Mouse (Mus musculus) heart, adult 9 months (tissue): ENCODE data around the gene Dop1a.
A peak's percentile ranks its signal among the peaks of the same experiment; 100 is the strongest.

Experiments
- DNase-seq, 2 experiments: peaks; one replicate each; pipeline ENCODE4 v3.0.0; 2022; ENCODE audit warnings: low spot score in 2 of 2

Gene Dop1a

DNA sequence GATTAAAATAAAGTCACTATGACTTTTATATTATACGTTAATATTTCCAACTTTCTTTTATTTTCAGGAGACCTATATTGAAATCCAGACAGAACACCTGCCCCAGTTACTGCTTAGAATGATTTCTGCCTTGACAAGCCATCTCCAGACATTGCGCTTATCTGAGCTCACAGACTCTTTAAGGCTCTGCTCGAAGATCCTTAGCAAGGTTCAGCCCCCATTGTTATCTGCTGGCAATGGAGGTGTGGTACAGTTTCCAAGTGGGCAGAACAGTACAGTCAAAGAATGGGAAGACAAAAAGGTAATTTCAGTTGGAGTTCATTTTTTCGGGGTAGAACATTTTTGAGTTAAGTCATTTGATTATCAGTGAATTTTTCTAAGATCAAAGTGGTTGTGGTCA, 40.5 kb downstream of the Dop1a start:
- DNase-seq, result no peak

DNA sequence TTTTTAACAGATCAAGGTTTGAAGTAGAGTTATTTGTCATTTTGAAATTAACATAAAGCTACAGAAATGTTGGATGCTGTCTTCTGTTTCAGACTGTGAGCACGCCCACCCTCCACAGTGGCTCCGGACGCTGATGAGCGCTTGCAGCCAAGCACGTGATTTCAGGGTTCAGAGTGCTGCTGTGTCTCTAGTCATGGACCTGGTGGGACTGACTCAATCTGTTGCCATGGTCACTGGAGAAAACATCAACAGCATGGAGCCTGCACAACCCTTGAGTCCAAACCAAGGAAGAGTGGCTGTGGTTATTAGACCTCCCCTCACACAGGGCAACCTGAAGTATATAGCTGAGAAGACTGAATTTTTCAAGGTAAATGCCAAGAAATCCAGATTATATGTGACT, 46.8 kb downstream of the Dop1a start:
- peak; percentile 10 to 12 for DNase-seq

DNA sequence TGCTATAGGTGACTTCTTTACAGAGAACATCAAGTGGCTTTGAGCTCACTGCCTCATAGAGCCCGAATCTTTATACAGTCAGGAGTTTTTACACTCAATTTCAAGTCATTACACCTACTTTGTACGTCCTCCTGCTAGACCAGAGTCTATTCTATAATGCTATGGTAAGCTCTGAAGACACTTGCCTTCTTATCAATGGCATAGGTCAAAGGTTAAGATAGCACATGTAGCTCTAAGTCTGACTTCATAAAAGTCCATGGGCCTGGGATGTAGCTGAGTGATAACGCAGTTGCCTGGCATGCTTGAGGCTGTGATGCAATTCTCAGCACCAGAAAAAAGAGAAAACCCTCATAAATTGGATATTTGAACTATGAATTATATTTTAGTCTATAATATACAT, 47.4 kb downstream of the Dop1a start:
- peak in 1 of 2 experiments; percentile 8 for DNase-seq

DNA sequence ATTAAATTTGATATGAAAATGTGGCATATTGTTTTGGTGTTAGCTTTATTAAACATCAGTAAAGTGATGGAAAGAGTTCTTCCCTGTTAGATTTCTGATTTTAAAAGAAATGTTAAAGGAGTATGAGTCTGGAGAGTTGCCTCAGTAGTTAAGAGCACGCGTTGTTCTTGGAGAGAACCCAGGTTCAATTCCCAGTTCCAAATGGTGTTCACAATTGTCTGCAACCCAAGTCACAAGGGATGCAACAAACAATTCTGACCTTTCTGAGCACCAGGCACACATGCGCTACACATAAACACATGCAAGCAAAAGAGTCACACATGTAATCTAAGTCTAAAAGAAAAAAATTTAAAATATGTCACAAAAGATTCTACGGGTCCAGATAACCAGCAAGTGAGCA, 47.8 kb downstream of the Dop1a start:
- DNase-seq, result peak; percentile 6 to 23

DNA sequence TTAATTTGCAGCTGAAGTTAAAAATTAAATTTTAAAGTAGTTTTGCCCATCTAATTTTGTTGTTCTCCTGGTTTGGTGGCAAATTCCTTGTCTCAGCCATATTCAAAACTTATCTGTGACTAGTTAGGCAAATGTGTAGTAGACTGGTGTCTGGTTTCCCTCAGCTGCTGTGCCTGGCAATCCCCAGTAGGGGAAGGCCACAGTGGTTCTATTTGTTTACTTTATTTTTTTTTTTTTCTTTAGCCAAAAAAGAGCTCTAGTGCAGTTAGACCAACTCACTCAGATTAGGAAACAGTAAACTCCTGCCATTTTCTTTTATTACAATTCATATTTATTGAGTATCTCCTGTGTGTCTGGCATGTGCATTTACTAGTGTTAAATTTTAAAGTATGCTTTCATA, 55.4 kb downstream of the Dop1a start:
- no peak for DNase-seq

DNA sequence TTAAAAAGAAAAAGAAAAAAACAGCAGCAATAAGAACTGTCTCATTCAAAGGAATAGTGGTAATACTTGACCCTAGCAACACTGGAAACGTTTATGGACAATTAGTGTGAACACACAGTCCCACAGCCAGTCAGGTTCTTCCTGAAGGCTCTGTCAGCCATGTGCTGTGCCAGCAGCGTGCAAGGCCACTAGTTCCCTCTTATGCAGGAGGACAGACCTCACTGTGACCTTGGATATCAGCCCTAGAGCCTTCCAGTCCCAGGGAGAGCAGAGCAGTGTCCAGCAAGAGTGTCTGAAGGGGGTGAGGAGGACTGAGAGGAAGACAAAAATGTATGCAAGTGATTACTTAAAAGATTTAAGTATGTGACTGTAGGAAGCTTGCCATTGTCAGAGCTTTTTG, 58.6 kb downstream of the Dop1a start:
- peak in 1 of 2 experiments; percentile 7 for DNase-seq

DNA sequence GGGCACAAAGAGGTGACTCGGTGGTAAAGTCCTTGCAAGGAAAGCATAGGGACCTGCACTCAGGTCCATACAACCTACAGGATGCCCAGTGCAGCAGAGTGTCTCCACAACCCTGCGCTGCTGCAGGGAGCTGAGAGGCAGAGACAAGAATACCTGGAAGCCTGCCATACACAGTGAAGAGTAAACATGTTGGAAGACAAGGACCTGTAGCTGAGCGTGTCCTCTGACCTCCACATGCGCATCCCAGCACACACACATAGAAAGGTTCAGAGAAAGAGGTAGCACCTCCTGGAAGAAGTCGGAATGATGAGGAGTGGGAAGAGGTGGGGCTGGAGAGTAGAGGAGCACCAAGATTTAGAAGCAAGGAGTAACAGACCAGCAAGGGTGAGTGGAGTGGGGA, 67.1 kb downstream of the Dop1a start:
- DNase-seq, result no peak

DNA sequence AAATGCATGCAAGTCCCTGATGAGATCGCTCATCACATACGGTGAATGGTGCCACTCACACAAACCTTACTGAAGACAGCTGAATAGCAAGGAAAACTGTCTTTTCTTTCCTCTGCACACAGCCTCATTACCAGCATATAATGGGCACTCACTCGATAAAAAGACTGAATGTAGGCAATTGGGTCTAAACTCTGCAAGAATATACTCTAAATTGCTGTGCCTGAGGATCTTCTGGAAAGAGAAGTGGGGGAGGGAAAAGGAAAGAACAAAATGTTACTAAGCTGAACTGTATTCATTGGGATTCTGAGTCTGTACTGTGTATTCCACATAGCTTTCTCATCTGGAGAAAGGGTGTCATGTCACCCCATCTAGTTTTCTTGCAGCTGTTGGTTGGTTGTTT, 76.5 kb downstream of the Dop1a start:
- no peak for DNase-seq

DNA sequence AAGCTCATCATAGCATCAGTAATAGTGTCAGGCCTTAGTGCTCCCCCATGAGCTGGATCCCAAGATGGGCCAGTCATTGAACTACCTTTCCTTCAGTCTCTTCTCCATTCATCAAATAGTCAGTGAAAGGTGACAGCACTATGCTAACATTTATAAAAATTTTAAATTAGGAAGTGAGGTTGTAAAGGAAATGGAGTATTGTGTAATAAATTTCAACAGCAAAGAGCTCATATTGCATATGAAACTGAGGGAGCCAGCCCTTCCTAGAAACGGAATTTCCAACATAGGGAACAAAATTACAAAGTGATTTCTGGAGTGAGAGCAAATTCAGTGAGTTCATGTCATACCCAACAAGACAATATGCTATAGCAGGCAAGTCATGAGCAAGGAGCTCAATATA, 77.6 kb downstream of the Dop1a start:
- no peak for DNase-seq

DNA sequence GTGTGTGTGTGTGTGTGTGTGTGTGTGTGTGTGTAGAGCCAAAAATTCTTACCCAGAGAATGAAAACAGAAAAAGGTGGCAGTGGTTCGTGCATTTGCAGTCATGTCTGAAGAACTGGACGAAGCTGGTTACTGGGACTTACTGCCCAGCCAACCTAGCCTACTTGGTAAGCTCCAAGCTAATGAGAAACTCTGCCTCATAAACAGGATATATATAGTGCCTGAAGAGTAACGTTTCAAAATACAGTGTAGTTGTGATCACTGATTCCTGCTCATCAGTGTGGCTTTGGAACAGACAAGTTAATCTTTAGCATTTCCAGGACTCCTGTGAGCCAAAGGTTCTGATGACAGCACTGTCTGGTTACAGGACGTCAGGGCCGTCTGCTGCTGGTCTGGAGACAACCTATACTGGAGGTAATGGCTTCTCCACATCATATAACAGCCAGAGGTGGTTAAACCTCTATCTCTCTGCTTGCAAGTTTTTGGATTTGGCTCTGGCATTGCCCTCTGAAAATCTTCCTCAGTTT, 82.7 kb downstream of the Dop1a start:
- DNase-seq, result no peak

DNA sequence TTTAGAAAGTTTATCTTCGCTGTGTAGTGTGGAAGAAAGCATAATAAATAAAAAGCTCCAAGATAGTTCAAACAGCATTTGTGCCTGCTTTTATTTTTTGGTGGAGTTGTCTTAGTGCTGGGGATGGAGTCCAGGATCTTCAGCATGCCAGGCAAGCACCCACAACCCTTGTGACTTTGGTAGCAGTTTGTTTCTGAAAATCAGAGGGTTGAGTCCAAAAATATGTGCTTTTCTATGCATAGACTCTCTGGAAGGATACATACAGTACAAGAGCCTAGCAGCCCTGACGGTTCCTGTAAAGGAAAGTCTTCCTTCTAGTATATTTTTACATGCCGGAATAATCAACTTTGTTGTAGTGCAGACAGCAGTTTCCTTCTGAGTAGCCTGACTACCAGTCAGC, 83.8 kb downstream of the Dop1a start:
- DNase-seq, result no peak

DNA sequence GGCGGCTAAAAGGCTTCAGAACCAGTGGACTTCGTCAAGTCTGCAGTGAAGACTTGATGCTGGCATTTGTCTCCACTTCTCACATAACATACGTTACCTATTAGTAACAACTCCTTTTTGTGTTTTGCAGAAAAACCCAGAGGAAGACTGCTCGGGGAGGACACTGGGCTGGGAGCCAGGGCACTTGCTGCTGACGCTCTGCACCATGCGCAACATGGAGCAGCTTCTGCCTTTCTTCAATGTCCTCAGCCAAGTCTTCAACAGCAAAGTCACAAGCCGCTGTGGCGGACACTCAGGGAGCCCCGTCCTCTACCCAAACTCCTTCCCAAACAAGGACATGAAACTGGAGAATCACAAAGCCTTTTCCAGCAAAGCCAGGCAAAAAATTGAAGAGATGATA, 86.9 kb downstream of the Dop1a start:
- DNase-seq, result no peak

DNA sequence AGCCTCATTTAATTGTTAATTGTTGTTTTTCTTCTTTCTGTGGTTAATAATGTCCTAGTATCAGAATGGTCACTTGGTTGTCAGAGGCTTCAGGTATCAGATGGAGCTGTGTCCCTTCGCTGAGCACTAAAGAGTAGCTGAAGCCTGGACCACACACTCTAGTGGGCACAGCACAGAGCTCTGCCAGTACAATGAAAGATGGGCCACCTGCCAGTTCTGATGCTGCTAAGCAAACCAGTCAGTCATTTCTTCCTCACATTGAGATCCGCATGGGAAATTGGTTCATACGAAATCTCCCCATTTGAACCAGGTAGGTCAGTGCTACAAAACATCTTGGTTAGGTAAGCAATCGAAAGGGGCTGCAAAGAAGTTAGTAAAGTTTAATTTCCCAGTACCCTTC, 87.7 kb downstream of the Dop1a start:
- no peak for DNase-seq

DNA sequence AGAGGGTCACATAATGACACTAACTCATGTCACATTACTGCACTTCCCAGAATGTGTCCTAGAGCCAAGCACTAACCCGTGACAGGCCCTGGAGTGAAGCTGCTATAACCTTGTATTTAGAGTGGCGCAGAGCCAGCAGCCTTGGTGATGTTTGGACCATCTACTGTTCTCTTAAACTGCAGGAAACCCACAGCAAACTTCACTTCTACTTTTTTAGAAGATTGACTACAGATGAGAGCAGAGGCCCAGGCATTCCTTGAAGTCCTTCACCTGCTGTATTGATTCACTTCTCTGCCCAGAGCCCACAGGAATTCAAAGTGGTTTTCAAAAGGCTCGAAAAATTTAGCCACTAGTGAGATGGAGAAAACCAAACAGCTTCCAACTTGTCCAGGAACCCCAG, 93.6 kb downstream of the Dop1a start:
- DNase-seq, result no peak

DNA sequence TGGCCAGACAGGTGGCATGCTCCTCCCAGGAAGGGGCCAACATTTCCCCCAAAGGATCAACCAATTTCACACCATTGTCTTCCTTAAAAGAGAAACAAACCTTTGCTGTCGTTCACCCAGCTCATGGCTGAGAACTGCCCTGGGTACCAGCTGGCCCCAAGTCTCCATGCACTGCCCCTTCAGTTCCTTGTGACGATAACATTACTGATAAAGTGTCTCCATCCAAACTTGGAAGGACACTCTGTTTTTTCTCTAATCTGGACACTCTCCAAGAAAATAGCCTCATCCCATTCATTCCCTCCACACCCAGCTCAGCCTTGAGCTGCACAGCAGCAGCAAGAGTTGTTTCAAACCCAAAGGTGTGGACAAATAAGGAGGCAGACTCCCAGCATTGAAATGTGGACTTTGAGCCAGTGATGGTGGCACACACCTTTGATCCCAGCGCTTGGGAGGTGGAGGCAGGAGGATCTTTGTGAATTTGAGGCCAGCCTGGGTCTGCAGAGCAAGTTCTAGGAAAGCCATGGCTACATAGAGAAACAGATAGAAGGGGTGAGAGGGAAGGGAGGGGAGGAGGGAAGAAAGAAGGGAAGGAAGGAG, 102.5 kb downstream of the Dop1a start:
- DNase-seq, result no peak

DNA sequence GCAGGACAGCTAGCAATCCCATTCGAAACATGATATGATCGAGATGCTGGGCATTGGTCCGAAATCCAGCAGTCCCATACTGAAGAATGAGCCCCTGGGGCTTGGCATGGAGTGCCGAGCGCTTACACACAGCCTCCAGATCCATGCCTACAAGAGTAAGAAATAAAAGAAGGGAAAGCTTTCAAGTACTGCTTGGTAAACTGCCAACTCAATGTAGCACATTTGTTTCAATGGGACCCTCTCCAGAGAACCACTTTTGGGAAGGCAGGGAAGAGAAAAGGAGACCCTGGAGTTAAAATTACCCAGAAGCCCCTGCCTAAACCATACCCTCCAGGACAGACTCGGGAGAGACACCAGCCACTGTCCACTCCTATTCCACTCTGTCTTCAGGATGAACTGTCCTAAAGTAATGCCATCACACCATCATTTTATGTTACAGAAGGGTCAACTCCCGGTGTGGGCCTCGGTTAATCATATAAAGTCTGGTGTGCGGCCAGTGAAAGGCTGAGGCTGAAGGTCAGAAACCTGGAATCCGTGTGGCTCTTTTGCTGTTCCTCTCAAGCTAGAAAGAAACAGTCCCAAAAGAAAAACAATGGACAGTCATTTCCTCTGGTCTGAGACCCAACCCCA, 103.4 kb downstream of the Dop1a start:
- no peak for DNase-seq

DNA sequence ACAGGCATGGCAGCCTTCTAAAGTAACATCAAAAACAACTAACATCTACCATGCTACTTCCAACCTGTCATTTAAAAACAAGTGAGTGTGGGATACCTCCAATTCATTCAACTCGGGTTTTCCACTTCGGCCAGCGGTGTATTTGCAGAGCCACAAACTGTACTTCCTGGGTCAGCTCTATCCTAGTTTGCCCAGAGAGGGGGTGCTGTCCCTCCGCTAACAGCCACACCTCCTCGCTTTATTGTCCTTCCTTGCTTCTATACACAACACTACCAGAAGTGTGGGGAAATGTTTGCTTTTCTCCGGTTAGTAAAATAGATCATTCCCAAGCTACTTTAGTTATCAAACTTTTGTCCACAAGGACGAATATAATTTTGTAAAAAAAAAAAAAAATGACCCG, 104.0 kb downstream of the Dop1a start:
- no peak for DNase-seq

DNA sequence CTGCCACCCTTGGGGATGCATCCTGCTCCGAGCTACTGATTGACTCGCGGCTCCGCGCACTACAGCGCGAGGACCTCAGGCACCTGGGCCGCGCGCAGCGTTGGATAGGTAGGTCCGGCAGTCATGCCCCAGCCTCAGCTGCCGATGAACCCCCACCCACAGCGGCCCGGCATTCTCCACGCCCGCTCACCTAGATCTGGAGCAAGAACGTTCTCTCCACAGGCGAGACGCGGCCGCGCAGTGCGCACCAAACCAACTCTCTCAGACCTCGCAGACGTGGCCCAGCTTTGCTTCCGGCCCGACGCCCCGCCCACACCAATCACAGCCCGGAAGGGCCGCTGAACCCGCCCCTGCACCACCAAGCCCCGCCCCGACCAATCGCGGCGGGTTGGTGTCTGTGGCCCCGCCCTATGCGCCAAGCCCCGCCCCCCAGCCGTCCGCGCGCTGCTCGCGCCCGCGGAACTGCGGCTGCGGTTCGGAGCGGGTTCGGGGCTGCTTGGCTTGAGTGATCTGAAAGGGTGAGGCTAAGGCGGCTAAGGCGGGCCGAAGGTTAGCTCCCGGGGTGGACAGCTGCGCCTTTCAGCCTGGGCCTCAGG, 104.7 kb downstream of the Dop1a start, which contains the start of the genes Pgm3 and Rwdd2a:
Pgm3 (minus strand) TSS at position 303 of the 596 bp plus-strand sequence.
Rwdd2a (plus strand) TSS at position 452 of the 596 bp plus-strand sequence.
- peak; percentile 93 to 94 for DNase-seq

DNA sequence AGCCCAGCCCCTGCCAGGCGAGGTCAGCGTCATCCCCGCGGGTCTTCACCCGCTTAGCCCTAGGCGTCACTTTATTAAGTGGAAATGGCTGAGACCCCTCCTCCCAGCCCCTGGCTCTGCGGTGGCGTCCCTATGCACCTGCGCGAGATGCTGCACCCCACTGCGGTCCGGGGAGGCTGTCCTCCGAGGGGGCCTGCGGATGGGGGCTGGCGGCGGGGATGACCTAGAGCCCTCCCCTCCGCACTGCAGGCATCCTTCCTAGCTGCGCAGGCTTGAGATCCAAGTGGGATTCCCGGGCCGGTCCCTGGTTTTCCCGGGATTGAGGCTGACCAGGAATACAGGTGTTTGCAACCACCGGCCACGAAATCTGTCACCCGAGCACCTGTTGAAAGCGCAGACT, 105.2 kb downstream of the Dop1a start:
- no peak for DNase-seq

DNA sequence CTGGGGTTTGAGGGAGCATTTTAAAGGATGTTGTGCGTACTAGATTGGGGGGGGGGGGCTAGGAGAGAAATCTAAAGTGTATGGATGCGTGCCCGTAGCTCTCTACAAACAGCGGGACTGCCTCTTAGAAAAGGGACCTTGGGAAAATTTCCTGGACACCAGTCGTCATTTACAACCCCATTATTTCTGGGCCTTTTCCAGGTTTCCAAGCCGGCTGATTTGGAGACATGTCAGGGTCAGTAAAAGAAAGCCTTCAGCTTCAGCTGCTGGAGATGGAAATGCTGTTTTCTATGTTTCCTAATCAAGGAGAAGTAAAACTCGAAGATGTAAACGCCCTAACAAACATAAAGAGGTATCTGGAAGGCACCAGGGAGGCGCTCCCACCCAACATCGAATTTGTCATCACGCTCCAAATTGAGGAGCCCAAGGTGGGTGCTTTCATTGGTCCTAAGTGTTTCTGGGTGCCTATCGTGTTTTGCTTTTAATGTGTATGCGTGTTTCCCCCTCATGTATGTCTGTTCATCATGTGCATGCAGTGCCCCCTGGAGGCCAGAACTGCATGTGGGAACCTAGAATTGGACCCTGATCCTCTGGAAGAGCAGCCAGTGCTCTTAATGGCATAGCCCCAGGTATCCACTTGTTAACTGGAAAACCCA, 105.8 kb downstream of the Dop1a start:
- DNase-seq, result peak; percentile 66 to 71

DNA sequence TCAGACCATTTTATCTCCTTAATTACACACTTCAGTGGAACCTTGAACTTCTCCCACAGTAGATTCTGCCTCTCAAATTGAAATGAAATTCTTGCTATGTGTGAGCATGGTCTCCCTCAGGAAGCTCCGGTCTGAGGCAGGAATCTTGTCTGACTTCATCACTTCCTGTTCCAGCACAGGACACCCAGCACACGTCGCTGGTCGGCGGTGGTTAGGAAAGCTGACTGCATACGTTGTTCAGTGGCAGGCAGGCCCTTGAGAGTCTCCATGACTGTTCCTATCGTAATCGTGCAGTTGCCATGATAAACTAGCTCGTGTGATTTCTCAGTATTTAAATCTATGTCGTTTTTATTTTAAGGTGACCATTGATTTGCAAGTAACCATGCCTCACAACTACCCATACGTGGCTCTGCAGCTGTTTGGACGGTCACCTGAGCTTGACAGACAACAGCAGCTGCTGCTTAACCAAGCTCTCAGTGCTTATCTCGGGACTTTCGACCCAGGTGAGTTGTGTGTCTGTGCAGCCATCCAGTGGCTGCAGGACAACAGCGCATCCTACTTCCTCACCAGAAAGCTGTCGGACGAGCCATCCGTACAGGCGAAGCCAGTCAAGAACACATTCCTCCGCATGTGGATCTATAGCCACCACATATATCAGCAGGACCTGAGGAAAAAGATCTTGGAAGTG, 106.8 kb downstream of the Dop1a start:
- DNase-seq, result no peak

DNA sequence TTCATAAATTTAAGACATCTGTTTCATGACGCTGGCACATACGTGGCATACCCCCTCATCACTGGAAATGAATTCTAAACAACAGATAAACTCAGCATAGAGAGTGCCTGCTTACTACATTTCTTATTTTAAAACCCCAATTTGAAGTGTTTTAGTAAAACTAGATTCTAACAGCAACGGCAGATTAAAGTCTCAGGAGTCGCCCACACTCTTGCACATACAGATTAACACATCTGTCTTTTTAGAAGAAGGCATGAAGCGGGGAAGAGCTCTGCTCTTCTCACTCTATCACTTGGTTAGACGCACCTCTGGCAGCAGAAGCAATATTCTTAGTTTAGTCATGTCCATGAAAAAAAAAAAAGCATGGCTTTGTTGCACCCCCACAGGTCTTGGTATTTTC, 108.2 kb downstream of the Dop1a start:
- DNase-seq, result no peak
